Mouse (Mus musculus): ENCODE measurements around the gene Larp4b.

Larp4b gene

DNA sequence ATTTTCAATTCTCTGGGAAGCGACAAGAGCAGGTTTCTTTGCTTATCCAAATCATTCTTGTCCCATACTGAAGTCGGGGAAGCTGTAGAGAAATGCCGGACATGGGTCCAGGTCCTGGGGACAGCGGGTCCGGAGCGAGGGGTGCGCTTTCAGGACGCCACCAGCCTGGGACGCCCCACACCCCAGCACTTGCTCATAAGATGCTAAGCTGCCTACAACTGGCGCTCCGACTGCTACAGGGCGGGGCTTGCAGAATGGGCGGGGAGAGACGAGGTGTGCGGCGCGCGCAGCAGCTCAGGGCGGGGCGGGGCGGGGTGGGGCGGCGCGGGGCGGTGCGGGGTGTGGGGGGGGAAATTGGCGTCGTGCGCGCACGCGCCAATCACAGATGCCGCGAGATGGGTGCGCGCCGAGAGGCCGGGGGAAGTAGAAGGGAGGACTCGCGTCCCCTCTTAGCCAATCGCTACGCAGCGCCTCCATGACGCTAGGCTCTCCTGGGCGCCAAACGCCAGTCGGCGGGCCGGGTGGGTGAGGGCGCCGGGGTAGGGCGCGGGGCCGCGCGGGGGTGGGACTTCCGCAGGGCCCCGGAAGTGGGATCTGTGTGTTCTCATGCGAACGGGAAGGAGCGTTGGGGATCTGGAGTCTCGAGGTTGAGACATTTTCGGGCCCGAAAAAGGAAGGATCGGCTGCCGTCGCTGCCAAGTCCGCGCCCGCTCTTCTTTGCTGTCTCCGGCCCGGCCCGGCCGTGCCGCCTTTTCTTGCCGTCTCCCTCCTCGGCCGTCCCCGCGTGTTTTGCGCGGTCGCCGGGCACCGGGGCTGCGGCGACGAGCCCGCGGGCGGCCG, at the start of gene Larp4b:
Gene Larp4b (plus strand): TSS at position 566 of the 840 bp plus-strand sequence.
- peak; percentile 98 for DNase-seq (ENCODE audit: low read depth)

DNA sequence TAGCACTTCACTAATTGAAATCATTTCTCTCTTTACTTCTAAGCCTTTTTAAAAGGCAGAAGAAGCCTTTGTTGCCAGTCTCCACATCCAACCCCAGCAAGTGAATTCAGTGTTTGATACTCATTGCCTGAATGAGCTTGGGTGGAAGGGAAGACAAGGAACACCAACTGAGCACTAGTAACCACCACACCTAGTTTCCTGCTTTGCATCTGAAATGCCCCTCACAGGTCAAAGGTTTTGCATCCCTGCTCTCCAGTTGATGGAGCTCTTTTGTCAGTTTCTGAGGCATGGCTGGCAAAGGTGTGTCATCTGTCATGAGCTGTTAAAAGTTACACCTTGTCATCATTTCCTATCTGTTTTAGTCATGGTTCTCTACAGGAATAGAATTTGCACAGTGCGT, 49.0 kb upstream of the Larp4b start:
- DNase-seq (ENCODE audit: low read depth) = no peak

DNA sequence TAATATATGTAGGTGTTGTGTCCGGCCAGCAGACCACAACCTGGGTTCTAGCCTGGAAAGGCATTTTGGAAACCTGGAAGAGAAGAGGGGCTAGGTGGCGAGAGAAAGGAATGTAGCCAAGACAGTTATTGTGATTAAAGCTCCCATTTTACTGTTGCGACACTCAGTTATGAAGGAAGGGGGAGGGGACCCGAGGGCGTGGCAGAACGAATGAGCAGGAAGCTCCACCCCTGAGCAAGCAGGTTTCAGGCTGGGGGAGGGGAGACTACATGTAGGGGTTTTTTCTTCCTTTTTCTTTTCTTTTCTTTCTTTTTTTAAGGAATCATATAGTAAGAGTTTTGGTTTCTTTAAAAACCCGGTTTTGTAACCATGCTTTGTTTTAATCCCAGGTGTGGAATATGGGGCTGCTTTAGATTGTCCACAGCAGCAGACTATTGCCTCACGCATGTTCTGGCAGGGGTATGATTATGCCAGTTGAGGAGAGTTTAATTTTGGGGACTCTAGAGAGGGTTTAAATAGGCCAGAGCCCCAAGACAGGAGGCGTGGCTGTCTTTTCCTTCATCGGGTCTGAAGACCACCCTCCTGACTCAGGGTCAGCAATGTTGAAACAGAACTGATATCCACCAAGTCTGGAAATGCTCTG, 41.5 kb upstream of the Larp4b start:
- peak; percentile 47 for DNase-seq (ENCODE audit: low read depth)

DNA sequence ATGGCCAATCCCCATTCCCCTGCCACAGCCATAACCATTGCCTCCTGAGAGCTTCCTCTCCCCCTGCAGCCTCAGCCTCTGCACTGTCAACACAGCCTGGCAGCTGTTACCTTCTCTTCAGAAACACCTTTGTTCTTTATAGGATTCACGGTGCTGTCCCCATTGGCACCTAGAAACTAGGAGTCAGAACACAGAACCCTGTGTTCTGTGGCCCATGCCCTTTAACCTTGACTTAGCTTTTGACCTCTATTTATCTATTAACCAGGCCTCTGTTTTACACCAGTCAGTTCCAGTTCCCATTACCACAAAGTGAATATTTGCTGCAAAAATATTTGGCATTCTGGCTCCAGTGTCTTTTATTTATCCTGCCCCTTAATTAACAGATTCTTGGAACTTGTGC, 36.4 kb upstream of the Larp4b start:
- no peak for DNase-seq (ENCODE audit: low read depth)

DNA sequence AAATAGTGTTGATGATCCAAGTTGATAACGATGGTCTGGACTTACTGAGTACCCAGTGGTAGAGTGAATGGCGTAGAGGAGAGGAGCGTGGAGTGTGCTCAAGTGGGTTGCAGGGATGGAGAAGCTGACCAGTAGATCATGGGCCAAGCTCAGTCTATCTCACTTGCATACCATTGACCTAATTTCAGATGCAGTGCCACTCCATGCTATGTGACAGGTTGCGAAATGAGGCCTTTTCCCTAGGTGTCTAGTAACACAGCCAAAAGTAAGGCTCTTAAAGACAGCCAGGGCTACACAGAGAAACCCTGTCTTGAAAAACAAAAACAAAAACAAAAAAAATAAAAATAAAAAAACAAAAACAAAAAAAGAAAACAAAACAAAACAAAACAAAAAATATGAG, 35.0 kb upstream of the Larp4b start:
- DNase-seq (ENCODE audit: low read depth) = no peak

DNA sequence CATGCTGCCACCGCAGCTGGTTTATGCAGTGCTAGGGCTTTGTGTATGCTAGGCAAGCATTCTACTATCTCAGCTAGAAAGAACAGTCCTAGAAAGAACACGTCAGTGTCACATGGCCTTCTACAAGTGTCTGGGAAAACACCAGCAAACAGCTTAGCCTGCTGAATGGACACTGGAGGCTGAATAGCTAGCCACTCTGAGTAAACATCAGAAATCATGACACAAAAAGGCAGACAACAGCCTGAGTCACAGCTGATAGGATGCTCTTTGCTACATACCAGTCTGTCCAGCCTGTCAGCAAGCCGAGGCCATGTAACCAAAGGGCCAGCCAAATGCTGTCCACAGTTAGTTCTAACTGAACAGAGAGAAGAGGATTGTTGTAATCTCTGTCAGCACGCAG, 32.3 kb upstream of the Larp4b start:
- DNase-seq (ENCODE audit: low read depth) = no peak

DNA sequence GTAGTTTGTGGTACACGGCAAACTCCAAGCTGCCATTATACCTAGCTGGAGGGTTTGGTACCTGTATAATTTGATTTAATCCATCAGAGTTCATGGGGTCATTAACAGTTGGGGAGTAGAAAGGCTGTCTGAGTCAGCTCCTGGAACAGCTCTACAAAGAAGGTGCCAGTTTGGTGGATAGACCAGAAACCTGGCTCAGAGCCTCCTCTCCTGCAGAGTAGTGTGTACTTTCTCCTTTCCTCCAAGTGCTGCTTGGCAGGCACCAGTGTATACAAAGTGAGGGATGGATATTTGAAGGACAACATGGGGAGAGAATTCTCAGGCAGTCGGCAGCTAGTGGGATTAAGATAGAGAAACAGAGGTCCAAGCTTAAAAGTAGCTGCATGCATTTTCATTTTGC, 29.5 kb upstream of the Larp4b start:
- DNase-seq (ENCODE audit: low read depth) = no peak

DNA sequence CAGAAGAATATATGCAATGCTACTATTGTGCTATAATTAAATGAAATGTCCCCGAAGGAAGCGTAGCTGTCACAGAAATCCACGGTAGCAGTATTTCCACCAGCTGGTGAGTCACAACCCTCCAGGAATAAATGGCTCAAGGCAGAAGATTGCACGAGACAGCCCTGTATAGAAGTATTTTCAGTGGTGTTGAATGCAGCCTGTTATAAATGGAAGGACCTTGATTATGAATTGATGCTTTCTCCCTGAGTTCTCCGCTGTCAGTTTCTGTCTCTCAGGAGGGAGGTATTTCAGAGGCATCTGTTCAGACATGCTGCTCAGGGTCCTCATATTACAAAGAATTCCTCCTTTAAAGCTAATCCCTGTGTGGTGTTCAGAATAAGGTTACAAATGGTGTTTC, 27.6 kb upstream of the Larp4b start:
- no peak for DNase-seq (ENCODE audit: low read depth)

DNA sequence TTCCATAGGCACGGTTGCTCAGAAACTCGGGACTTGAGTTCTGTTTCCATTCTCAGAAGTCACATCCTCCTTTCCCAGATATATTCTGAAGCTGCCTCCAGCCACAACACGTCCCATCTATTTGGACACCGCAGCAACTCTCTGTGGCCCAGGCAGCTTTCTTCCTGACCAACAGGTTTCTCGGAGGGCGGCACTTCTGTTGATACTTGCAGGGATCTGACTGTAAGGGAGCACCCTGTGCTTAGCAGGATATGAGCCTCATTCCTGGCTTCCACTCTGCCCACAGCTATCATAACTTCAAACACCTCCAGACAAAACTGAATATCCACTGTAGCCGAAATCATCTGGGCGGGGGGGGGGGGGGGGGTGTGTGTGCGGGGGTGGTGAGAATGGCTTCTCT, 22.7 kb upstream of the Larp4b start:
- DNase-seq (ENCODE audit: low read depth) = no peak

DNA sequence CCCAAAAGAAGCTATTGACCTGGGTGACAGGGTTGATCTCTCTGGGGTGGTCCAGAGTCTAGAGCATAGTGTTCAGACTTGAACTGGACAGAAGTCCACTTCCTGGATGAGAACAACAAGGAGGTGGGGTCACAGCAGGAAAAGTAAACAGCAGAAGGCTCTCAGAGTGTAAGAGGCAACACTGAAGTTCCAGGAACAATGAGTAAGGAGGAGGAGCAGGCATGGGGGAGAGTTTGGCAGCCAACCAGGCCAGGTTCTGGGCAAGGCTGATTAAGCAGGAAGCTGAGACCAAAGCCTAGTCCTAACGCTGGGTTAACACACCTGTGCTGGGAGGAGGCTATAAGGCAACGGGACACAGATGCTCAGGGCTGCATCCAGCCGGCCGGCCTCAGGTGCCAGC, 19.9 kb upstream of the Larp4b start:
- no peak for DNase-seq (ENCODE audit: low read depth)

DNA sequence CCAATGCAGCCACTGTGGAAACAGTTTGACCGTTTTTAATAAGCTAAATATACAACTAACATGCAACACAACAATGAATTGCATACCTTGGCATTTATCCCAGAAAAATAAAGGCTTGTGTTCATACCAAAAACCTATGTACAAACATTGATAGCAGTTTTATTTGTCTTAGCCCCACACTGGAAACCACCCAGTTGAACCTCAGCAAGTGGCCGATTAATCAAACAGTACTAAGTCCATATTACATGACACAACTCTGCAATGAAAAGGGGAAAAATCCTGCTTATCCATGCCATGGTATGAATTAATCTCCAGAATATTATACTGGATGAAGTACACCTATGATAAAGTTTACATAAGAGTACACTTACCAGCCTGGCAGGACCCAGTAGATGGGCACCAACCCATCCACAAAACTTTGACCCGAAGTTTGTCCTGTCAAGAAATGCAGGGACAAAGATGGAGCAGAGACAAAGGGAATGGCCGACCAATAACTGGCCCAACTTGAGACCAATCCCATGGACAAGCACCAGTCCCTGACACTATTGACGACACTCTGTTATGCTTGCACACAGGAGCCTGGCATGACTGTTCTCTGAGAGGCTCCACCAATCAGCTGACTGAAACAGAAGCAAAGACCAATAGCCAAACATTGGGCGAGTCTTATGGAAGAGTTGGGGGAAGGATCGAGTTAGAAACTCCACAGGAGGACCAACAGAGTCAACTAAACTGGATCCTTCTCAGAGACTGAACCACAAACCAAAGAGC, 17.7 kb upstream of the Larp4b start:
- no peak for DNase-seq (ENCODE audit: low read depth)

DNA sequence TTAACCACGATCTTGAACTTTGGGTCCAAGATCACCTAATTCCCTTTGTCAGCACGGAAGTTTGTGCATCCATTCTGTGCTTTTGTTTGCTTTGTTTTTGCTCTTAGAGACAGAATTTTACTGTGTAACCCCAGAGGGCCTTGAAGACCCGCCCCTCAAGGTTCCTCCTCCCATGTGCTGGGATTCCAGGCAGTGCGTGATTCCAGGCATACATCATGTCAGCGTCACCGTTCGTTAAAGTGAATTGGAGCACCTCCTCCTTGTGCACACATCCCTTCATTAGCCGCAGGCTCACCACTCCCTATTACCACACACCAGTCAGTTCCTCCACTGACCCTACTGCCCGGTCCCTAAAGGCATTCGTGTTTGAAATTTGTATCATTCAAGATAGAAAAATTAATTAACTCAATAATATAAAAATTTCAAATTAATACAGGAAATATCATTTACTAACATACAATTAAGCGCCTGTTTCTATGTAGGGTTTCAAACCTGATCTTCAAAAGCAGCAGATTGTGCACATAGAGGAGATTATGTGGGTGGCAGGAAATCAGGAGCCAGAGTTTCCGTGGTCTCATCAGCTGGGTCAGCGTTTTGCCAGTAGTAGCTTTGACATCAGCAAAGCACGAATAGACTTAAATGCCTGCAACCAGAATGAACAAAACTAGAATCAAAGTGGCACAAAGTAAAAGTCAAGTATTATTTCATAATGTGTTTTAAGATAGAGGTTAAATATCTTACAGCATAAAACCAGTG, 11.4 kb upstream of the Larp4b start:
- DNase-seq (ENCODE audit: low read depth) = no peak

DNA sequence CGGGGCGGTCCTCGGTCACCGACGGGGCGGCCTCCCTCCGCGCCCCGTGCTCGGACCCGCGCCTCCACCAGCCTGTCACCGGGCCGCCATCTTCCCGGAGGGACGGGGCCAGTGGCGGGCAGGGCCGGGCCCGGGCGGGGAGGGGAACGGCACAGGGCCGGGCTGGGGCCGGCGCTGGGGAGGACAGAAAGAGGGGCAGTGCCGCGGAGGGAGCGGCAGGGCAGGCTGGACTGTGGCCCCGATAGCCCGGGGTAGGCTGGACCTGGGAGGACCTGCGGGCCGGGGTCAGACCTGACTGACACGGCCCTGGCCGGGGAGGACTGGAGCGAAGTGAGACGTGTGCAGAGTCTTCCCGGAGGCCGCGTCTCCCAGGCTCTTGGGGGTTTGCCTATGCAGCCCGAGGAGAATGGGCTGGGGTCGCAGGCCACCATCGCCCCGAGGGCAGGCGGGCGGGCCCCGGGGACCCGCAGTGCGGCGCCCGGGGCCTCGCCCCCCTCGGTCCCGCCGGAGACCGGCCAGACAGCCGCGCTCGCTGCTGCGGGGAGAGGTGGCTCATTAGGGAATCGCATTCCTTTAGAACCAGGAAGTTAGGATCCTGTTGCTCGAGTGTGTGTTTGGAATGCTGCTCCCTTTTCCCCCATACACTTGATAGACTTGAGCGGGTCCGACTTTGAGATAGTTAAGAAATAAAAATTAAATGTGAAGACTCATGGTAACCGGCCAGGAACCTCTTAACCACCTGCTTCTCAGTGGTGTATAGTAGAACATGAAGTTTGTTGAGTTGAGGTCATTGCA, 702 bp downstream of the Larp4b start:
- DNase-seq (ENCODE audit: low read depth) = peak; percentile 32

DNA sequence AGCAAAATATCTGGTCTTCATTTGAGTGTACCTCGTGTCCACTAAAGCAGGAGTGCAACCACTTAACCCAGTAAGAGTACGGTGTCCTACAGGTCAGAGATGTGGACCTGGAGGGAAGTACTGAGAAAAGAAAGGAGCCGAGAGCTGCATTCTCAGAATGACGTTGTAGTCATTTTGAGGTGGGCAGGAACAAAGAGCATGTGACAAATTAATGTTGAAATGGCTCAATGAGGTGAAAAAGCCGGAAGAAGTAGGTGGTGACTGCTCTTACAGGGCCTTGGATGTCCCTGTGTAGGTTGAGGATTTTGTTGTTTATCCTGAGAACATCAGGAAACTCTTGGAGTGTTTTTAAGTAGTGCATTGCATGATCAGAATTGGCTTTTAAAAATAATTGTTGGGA, 5.6 kb downstream of the Larp4b start:
- no peak for DNase-seq (ENCODE audit: low read depth)

DNA sequence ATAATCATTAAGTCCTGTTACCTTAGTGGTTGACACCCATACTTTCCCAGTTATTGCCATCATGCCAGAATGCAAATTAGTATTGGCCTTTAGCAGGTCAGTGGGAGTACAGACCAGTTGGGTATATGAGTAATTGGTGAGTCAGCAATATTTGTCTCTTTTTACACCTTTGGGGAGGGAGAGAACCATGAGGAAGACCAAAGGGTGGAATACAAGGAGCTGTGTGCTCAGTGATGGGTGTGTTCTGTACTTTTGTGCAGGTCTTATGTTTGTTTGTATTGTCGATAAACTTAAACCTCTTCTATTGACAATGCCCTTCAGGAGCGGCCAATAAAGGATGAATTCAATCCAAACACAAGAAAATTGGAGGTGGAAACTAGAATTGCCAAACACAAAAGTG, 6.8 kb downstream of the Larp4b start:
- no peak for DNase-seq (ENCODE audit: low read depth)

DNA sequence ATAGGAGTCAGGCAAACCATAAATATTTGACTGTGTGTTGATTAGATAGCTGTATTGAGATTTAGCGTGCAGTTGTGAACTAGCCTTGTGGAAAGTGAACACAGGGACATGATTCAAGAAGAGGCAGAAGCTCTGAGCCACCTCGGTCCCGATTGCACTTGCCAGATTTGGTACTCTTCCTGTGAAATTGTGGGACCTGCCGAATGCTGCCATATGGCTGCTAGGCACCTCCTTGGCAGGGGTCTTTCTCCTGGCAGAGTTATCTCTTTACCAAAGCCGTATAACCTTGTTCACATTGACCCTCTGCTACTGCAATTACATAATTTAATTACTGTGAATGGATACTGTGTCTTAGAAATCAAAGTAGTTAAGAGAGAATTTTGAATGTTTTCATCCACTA, 12.6 kb downstream of the Larp4b start:
- no peak for DNase-seq (ENCODE audit: low read depth)

DNA sequence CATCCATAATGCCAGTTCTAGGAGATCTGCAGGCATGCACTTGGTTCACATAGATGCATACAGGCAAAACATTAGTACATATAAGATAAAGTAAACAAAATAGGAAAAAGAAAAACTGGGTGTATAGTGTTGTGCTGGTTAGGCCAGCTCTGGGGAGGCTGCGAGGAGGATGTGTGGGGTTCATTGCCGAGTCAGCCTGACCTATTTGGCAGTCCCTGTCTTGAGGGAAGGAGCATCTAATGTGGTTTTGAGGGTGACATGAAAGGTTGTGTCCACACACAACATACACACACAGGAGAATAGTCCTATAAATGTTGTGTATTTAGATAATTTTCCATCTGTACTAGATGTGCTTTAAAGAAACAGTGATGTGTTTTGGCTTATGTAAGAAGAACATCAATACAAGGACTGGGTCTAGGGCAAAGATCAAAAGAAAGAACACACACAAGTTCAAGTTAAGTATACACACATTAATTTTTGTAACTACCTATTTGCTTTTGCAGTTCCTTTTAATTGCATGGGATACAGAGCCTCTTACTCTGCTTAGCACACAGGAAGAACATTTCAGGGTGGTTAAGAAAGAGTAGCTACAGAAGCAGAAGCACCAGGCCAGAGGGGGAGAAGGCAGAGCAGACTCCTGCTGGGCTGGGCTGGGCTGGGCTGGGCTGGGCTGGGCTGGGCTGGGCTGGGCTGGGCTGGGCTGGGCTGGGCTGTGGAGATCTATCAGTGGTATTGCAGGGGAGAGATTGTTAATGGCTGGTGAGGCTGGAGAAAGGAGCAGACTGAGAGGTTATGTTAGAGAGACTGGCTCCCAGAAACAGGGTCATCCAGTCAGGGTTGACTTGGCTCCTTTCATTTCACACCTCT, 13.5 kb downstream of the Larp4b start:
- DNase-seq (ENCODE audit: low read depth) = peak; percentile 16

DNA sequence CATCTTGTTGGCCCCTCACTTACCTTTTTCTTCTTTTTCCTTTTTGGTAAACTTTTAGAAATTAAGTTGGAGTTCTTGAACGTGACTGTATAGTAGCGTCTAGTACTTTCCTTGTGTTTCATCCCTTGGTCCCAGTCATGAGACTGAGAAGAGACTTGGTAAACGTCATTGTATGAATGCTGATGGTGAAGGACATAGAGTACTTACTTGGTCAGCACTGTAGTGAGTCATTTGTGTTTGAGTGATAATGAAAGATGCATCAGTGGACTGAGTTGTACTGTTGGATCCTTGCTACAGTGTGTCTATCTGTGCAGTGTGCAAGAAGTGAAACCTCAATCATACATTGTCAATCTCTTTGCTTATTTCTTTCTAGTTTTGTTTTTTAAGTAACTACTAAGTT, 20.1 kb downstream of the Larp4b start:
- no peak for DNase-seq (ENCODE audit: low read depth)

DNA sequence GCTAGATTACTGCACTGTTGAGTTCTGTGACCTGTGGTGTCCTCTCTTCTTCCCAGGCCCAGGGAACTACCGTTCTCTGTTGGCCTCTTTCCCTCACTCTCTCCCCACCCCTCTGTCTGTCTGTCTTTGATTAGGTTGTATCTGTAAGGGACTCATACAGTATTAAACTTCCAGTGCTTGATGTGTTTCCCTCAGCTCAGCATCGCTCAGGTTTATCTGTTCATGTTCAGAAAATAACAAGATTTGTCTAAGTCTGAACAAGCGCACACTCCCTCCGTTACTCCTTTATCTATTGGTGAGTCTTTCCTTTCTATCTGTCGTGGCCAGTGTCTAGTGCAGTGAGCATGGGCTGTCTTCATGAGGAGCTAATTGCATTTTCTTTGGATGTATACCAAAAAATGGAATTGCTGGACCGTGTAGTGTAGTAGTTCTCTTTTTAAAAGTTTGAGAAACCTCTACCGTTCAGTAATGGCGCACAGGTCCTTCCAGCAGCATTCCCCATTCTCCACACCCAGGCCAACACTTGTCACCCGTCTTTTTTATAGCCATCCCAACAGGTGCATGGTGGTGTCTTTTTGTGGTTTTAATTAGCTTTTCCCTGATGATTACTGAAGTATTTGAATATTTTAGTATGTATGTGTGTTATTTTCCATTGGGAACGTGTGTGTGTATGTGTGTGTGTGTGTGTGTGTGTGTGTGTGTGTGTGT, 27.3 kb downstream of the Larp4b start:
- DNase-seq (ENCODE audit: low read depth) = no peak

DNA sequence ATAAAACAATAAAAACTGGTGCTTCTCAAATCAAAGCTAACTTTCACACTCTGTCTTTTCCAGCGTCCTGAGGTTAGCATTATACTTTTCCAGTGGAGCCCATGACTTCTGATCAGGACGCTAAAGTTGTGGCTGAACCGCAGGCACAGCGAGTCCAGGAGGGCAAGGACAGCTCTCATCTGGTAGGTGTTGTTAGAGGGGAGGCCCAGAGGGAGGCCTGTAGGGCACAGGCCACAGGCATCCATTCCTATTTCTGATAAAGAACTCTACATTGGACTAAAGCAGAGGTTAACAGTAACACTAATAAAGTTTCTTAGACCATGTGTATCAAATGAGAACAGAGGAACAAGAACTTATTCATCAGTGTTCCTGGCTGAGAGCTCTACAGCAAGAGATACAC, 28.4 kb downstream of the Larp4b start:
- no peak for DNase-seq (ENCODE audit: low read depth)

Data from naive thymus-derived CD4-positive, alpha-beta T cell, adult 2 months (primary cell).